Mouse (Mus musculus) lung, adult 2 months (tissue): ENCODE measurements at regions not wholly inside any gene's neighbourhood (a gene's known extent, or its start where the extent isn't known, plus 50 kb on each side); places are given as distances from the start of the nearest gene placed in this dataset.

Experiments used
- CTCF ChIP-seq: fragments of 200-500 bp; IDR thresholded peaks from 2 replicates; pipeline ENCODE4 v1.5.1; 2011; ENCODE audit warnings: mild to moderate bottlenecking, low read length, control low read depth; ENCODE audit not compliant: insufficient read depth
- POLR2A ChIP-seq: fragments of 200-500 bp; IDR thresholded peaks from 2 replicates; pipeline ENCODE4 v1.6.1; 2011; ENCODE audit warnings: low read depth, mild to moderate bottlenecking, control low read depth, low read length, borderline replicate concordance; ENCODE audit errors: extremely low read depth

- TF ChIP-seq CTCF (no peak), POLR2A (no peak)
Observed at GRCm38 (mm10) chr14:24824351-24824750, 337.4 kb downstream of the Rps24 start.
